Mouse (Mus musculus): ENCODE data around the gene Amigo3.
A peak's percentile ranks its signal among the peaks of the same experiment; 100 is the strongest.

Gene Amigo3

DNA sequence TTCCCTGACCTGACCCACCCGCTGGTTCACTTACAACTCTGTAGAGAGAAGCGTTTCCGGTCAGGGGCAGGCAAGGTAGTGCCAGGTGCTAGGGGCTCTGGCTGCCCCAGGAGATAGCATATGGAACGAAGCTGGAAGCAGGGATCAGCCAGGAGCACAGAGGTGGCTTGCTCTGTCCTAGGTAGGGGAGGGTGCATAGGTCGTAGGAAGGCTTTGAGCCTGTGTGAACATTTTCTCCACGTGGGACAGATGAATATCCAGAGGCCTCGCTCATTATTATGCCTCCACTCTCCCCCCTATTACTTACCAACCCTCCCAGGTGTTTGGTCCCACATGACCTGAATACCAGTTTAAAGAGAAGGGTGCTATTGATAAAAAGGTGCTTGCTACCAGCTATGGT is 548 bp upstream of the Amigo3 start:
- no peak for DNase-seq (ENCODE audit: low spot score in 2 of 2)

DNA sequence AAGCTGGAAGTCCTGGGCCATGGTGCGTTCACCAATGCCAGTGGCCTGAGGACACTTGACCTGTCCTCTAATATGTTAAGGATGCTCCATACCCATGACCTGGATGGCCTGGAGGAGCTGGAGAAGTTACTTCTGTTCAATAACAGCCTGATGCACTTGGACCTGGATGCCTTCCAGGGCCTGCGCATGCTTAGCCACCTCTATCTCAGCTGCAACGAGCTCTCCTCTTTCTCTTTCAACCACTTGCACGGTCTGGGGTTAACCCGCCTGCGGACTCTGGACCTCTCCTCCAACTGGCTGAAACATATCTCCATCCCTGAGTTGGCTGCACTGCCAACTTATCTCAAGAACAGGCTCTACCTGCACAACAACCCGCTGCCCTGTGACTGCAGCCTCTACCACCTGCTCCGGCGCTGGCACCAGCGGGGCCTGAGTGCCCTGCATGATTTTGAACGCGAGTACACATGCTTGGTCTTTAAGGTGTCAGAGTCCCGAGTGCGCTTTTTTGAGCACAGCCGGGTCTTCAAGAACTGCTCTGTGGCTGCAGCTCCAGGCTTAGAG is 786 bp downstream of the Amigo3 start:
- DNase-seq (ENCODE audit: low spot score in 2 of 2), result no peak

DNA sequence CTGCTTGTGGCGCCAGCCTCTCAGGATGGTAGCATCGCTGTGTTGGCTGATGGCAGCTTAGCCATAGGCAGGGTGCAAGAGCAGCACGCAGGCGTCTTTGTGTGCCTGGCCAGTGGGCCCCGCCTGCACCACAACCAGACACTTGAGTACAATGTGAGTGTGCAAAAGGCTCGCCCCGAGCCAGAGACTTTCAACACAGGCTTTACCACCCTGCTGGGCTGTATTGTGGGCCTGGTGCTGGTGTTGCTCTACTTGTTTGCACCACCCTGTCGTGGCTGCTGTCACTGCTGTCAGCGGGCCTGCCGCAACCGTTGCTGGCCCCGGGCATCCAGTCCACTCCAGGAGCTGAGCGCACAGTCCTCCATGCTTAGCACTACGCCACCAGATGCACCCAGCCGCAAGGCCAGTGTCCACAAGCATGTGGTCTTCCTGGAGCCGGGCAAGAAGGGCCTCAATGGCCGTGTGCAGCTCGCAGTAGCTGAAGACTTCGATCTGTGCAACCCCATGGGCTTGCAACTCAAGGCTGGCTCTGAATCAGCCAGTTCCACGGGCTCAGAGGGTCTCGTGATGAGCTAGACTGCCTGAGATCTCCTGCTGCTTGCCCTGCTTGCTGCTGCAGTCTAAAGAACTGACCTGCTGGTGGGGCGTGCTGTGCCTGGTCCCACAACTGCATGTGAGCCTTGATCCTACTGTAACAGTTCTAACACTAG is 1.5 kb downstream of the Amigo3 start:
- DNase-seq (ENCODE audit: low spot score in 2 of 2), result no peak

DNA sequence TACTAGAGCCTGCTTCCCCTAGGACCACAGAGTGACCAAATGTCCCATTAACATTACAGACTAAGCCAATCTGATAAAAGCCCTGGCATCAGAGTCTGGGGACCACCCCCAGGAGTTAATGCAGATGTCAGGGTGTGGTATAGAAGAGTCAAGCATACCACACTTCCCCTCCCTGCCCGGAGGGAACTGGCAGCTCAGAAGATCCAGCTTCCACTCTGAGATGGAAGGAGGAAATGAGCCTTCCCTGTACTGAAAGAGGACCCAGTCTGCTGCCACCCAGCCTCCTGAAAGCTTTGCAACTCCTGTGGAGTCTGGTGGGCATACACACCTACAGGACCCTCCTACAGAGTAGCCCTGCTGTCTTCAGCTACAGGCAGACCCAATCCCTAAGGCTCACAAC is 2.1 kb downstream of the Amigo3 start:
- DNase-seq (ENCODE audit: low spot score in 2 of 2), result no peak

DNA sequence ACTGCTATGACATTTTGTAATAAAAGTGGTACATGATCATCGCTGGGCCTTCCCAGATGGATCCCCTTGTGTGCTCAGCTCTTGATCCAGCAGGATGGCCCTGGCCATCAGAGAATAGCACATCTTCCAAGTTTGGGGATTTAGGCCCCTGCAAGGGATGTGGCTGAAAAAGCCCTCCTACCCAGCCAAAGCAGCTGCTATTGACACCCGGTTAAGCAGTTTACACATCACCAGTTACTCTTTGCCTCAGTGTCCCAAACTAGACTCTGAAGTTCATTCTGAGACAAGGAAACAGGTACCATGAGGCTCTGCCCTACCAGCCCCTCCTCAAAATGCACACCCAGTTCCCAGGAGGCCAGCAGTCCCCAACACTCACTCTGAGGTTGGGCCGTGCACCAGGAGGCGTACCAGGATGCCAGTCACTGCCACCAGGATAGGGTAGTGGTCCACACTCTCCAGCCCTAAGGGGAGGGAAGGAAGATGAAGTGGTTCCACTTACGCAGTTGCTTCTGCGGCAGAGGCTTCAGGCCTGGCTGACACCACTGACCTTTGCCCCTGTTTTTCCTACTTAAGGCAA is 2.8 kb downstream of the Amigo3 start:
- DNase-seq (ENCODE audit: low spot score in 2 of 2), result no peak

DNA sequence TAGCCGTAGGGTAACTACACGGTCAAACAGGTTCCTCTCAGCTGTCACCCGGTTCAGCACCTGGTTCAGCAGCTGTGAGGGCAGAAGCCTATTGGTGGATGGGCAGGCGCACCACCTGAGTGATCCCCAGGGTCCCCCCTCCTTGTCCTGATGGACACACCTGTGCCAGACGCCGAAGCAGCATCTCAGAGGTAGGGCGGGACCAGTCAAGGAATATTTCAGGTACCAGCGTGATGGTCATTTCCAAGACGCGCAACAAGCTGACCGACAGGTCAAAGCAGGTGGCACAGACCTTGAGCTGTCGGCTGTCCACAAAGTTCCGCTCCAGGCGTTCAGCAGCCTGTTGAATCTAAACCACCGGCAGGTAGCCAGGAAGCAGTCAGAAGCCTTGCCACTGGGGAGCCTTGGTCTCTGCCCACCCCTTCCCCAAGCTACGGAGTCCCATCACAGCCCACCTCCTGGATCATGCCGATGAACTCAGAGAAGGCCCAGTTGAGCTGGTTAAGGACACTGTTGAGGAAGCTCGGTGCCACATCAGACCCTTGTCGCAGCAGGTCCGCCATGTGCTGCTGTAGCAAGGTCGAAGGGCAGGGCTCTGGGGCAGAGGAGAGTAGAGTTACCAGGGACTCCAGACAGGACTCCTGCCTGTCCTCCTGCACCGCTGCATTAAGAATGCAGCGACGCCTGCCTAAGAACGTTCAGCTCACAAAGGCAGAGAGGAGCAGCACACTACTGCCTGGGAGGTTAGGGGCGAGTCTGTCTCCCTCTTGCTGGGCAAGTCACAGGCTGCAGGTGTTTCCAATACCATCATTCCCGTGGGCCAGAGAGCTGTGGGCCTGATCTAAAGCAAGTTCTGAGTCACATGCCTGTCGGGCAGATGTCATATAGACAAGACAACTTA is 3.7 kb downstream of the Amigo3 start:
- no peak for DNase-seq (ENCODE audit: low spot score in 2 of 2)

DNA sequence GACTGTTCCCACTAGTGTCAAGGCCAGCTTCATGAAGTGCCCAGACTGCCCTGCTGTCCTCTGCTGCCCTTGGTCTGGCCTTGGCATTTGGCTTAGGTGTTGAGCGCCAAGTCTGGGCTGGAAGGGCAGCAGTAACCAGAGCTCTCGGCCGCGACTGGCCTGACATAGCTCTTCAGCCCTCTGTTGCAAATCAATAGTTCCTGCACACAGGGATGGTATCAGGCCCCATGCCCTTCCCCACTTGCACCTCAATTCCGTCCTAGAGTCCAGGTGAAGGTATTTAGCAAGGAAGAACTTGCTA is 4.3 kb downstream of the Amigo3 start:
- no peak for DNase-seq (ENCODE audit: low spot score in 2 of 2)

DNA sequence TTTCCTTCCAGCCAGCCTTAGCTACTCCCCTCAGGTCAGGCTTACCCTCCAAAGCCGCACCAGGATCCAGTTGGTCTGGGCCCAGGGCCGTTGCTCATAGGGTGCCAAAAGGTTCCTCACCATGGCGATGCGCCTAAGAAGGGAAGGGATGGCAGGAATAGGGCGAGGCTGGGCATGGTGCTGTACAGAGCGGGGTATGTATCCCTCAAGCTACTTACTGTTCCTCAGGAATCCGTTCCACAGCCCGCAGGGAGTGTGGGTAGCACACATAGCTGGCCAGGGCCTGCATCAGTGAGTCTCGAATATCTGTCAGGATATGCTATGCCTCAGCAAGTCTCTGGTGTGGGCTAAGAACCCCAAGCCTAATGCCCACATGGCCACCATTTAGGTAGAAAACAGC is 5.3 kb downstream of the Amigo3 start:
- DNase-seq (ENCODE audit: low spot score in 2 of 2), result no peak

DNA sequence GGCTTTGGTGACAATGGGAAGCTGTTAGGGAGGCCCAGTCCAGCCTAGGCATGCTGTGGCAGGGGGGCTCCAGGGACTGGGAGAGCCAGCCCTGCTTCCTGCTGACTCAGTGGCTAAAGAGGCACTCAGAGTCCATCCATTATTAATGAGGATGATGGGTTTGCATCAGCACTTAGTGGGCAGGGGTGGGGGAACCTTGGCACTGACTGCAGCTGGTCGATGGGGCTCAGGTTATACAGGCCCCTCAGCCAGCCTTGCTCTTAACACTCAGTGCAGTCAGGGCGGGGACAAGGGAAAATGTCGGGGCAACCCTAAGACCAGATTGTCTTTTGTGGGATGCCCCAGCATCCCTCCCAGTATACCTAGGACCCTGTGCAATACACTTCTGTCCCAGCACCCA is 9.2 kb downstream of the Amigo3 start:
- DNase-seq (ENCODE audit: low spot score in 2 of 2), result no peak

DNA sequence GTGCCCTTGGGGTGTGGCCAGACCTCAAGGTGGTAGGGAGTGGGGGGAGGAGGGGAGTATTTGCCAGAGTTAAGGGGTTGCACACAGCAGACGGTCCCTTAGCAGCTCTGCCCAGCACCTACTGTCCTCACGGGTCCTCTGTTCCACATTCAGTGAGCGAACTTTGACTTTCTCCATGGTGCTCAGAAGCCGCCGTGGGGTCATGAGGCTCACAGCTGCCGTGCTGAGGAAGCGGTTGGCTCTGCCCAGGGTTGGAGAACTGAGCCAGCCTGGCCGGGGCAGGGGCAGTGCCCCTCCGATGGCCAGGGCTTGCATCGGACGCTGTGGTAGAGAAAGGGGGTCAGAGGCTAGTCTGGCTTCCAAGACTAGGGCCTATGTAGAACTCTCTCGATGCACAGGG is 10.4 kb downstream of the Amigo3 start:
- DNase-seq (ENCODE audit: low spot score in 2 of 2), result no peak

DNA sequence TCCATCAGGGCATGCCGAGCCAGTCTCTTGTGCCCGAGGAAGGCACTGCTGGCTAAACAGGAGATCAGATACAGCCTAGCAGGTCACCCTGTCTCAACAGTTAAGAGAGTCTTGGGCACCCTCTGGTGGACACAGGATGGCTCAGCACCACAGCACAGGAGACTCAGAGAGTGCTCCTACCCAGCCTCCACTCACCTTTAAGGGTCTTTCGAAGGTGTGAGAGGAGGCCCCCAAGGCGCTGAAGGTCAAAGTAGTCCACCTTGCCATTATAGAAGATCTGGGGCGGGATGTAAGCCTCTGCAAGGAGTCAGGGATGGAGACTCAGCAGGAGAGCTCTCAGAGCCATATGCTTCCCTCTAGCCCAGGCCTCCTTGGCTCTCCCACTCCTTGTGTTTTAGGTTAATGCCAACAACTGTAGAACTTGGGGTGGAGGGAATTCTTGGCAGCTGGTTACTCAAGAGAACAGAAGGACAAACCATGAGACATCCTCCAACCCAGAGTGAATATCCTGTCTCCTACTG is 12.6 kb downstream of the Amigo3 start:
- DNase-seq (ENCODE audit: low spot score in 2 of 2), result peak; percentile 65 to 79

DNA sequence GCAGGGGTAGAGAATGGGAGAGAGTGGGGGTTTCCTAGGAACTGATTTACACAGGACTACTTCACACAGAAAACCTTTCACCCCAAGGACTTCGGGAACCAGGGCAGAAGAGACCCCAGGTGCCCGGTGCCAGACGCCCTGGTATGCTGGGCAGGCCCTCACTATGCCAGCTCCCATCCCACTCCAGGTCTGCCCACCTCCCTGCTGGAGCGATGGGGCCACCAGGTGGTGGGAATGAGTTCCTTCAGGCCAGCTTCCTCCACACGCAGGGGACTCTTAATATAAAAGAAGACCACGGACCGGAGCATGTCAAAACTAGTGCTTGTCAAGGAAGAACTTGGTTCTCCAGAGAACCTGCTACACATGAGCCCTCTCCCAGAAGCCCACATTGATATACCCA is 14.2 kb downstream of the Amigo3 start:
- DNase-seq (ENCODE audit: low spot score in 2 of 2), result no peak

DNA sequence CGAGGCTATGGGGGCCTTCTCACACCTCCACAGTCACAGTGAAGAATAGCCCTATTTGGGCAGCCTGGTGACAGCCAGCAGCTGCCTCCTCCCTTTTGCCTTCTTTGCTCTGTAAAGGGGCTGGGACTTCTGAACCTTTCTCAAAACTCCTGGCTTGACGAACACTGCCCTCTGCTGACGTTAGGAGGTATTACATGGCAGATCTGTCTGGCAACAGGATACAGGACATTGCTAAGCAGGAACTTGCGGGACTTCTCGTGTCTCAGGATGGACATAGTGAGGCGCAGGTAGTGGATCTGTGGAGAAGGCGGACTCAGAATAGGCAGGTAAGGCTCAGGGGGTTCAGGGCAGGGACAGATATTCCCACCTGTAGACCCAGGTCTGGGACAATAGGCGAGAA is 14.9 kb downstream of the Amigo3 start:
- DNase-seq (ENCODE audit: low spot score in 2 of 2), result peak; percentile 79 to 88

DNA sequence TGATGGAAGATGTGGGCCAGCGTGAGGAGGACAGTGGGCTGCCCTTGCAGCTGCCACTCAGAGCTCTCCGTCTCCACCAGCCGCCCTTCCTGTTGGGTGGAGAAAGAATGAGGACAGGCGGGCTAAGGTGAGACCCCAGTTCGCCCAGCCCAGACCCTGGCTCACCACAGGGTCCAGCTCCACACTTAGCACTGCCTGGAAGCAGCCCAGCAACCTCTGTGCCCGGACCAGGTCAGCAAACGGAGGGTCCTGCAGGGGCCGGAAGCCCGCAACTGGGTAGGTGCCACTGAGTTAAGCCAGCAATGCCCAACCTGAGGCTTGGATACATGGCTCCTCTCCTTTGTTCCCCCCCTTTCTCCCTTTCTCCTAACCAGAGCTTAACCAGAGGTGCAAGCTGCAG is 16.0 kb downstream of the Amigo3 start:
- no peak for DNase-seq (ENCODE audit: low spot score in 2 of 2)

DNA sequence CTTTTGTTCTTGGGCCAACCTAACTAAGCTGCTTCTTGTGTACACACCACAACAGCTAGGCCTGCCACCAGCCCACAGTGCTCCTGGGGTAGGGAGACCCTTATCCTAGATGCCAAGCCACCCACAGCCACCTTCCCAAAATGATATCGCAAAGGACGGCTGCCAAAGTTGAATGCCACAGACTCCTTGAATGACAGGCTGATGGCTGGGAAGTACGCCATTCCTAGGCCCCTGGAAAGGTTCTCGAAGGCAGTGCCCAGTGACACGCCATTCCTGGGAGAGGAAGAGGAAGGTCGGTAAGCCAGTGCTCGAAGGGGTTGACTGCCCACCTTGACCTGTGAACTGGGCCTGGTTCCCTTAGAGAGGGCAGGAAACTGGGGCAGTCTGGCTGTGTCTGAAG is 16.6 kb downstream of the Amigo3 start:
- no peak for DNase-seq (ENCODE audit: low spot score in 2 of 2)

DNA sequence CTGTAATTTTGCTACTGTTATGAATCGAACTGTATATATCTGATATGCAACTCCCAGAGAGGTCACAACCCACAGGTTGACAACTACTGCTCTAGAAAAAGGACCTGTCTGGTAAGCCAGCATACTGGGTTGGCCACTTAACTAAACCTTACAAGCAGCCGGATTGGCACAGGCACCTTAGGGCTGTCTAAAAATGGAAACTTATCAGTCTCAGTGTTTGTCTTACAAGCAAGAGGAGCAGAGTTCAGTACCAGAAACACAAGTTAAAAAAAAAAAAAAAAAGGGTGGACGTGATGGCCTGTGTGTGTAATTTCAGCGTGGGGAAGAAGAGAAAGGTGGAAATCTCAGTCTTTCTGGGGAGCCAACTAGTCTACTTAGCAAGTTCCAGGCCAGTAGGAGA is 18.8 kb downstream of the Amigo3 start:
- DNase-seq (ENCODE audit: low spot score in 2 of 2), result no peak

DNA sequence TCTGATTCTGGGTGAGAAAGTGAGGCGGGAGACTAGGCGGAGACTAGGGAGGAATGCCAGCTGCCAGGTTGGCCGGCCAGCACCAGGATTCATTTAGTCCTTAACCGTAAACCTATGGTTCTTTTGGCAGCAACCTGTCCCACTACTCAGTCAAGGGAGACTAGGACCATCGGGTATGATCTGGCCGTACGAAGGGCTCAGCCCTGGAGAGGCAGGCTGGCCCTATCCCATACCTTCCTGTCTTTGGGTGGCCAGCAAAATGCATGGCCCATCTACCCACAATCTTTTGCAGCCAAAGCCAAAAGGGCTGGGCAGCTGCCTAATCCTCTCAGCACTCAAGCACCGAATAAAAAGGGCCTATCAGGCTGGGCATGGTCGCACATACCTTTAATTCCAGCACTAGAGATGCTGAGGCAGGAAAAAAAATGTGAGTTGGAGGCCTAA is 19.5 kb downstream of the Amigo3 start:
- no peak for DNase-seq (ENCODE audit: low spot score in 2 of 2)

DNA sequence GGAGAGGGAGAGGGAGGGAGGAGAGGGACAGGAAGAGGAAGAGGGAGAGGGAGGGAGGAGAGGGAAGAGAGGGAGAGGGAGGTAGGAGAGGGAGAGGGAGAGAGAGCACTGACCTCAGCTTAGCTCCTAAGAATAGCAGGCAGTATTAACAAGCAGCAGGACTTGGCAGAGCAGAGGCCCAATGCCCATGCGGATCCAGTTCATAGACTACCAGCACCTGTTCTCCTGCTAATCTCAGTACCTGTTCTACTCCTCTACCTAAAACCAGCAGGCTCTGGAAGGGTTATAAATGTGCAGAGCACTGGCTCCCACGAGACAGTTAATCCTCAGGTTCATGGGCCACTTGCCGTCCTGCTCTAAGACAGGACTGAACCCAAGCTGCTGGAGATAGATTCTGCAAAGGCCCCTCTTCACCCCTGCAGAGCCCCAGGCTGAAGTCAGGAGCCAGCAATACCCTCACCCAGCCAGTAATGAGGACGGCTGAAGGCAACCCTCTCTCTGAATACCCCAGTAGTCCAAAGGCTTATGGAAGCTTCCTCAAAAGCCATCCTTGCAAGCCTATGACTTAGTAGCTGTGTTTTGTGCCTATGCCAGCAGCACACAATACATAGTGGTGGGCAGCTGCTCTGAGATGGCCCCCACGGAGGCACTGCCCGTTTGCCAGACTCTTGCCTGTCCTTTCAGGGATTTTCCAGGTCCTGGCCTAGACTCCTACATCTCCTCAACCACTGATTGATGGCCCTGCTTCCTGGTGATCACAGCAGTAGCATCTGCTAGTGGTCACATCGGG is 20.4 kb downstream of the Amigo3 start:
- DNase-seq (ENCODE audit: low spot score in 2 of 2), result no peak

DNA sequence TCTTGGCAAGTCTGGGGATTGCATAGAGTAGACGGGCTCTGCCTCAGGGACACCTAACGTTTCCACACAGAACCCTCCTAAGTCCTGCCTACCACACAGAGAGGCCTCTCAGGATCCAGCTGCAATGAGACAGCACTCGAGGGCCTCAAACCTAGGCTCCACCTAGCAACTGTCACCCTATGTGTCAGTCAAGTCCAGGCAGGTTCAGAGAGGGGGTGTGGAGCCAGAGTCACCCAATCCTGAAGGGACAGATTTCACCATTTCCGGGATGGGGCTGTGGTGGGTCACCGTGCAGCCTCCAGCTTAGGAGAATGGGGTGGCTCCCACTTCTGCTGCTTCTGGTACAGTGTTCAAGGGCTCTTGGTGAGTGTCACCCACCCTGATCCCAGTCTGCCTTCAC is 27.2 kb downstream of the Amigo3 start, which contains the start of gene Mst1:
Gene Mst1 (plus strand): TSS at position 269 of the 400 bp plus-strand sequence.
- DNase-seq (ENCODE audit: low spot score in 2 of 2), result no peak

DNA sequence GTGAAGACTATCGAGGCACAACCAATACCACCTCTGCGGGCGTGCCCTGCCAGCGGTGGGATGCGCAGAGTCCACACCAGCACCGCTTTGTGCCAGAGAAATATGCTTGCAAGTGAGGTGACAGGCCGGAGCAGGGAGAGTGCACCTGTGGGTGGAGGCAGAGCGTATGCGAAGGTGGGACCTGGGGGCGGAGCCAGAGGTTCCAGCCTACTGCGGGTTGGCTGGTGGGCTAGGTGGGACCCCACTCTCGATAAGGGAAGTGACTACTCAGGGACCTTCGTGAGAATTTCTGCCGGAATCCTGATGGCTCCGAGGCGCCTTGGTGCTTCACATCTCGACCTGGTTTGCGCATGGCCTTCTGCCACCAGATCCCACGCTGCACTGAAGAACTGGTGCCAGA is 29.6 kb downstream of the Amigo3 start:
- DNase-seq (ENCODE audit: low spot score in 2 of 2), result no peak

DNA sequence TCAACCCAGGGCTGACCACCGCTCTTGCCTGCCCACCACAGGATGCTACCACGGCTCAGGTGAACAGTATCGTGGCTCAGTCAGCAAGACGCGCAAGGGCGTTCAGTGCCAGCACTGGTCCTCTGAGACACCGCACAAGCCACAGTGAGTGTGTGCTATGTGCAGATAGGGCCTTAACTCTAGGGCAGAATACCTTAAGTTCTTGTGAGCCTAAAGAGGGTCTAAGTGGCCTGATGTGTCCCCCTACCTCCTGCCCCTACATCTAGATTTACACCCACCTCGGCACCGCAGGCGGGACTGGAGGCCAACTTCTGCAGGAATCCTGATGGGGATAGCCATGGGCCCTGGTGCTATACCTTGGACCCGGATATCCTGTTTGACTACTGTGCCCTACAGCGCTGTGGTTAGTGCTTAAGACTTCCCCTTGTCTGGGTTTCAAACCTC is 30.1 kb downstream of the Amigo3 start, which contains the start of gene Rnf123:
Gene Rnf123 (minus strand): TSS at position 359 of the 444 bp plus-strand sequence.
- no peak for DNase-seq (ENCODE audit: low spot score in 2 of 2)
